Mouse (Mus musculus) neural tube, embryonic 13.5 days (tissue): Measurements from ENCODE around the gene Dmd. TPM values are rescaled to one million over a fixed set of nuclear protein-coding genes. Genes with fewer than 3 reads are reported as not detected.

ENCODE experiments used
- ATAC-seq: fragments of 200-750 bp; cut with Nextera tagmentation; 2 replicates; pipeline ENCODE4 v1.8.0; 2017; ENCODE audit warnings: low read depth, mild to moderate bottlenecking, moderate TSS enrichment, moderate library complexity
- H3K27ac ChIP-seq: fragments of 300-500 bp; sonication (generic); replicated peaks from 2 replicates; pipeline ENCODE4 v1.5.1; 2015; ENCODE audit warnings: moderate library complexity, mild to moderate bottlenecking, inconsistent platforms
- H3K27me3 ChIP-seq: fragments of 300-500 bp; sonication (generic); 2 replicates; pipeline ENCODE4 v1.6.1; 2015; ENCODE audit warnings: mild to moderate bottlenecking, inconsistent platforms
- H3K36me3 ChIP-seq: fragments of 300-500 bp; sonication (generic); 2 replicates; pipeline ENCODE4 v1.6.1; 2015; ENCODE audit warnings: mild to moderate bottlenecking, inconsistent platforms
- H3K4me1 ChIP-seq: fragments of 300-500 bp; sonication (generic); replicated peaks from 2 replicates; pipeline ENCODE4 v1.6.1; 2015; ENCODE audit warnings: inconsistent platforms
- H3K4me2 ChIP-seq: fragments of 300-500 bp; sonication (generic); 2 replicates; pipeline ENCODE4 v1.6.1; 2015; ENCODE audit warnings: inconsistent platforms, mild to moderate bottlenecking, moderate library complexity
- H3K4me3 ChIP-seq: fragments of 300-500 bp; sonication (generic); 2 replicates; pipeline ENCODE4 v1.5.1; 2015; ENCODE audit warnings: mild to moderate bottlenecking, inconsistent platforms
- H3K9ac ChIP-seq: fragments of 300-500 bp; sonication (generic); 2 replicates; pipeline ENCODE4 v1.6.1; 2015; ENCODE audit warnings: moderate library complexity, mild to moderate bottlenecking, inconsistent platforms
- H3K9me3 ChIP-seq: fragments of 300-500 bp; sonication (generic); 2 replicates; pipeline ENCODE4 v1.6.1; 2016; ENCODE audit warnings: inconsistent platforms
- WGBS: fragments of 180-500 bp; shearing (Covaris S2); methylation state at CpG from one replicate; pipeline ENCODE4 v1.1.7; 2015; 5-methylcytosine and 5-hydroxymethylcytosine counted together
- polyA plus RNA-seq: library from polyadenylated mRNA; unstranded; fragments of >200 nt; fragmentation: Nextera tagmentation; extraction: Ambion mirVana; gene quantifications from 2 replicates; pipeline ENCODE4 v1.2.1, GENCODE M21; 2015

Gene Dmd
- polyA plus RNA-seq, 1 experiment from 2014 or later: 25.7 TPM

- H3K27ac ChIP-seq: no peak overlapping the region
- H3K36me3 ChIP-seq: no peaks in the 10 kb centered on the region
- no peak for ATAC-seq
- no peaks in the 10 kb centered on the region for H3K9me3 ChIP-seq
- no peak overlapping the region for H3K4me2 ChIP-seq
- no peak overlapping the region for H3K4me3 ChIP-seq
- WGBS: 30% methylated on average over 4 of the region's 4 CpGs
- no peak overlapping the region for H3K9ac ChIP-seq
- H3K27me3 ChIP-seq: no peaks in the 10 kb centered on the region
- H3K4me1 ChIP-seq: no peaks in the 10 kb centered on the region
These were observed 1487.9 kb downstream of the Dmd start for GRCm38 (mm10) chrX:84436556-84436955.

GRCm38 (mm10) chrX:84442996-84443395, 1494.3 kb downstream of the Dmd start:
- H3K36me3 ChIP-seq: no peaks in the 10 kb centered on the region
- no peak overlapping the region for H3K9ac ChIP-seq
- no peak for ATAC-seq
- no peaks in the 10 kb centered on the region for H3K27me3 ChIP-seq
- no peak overlapping the region for H3K4me2 ChIP-seq
- no peaks in the 10 kb centered on the region for H3K9me3 ChIP-seq
- H3K4me3 ChIP-seq: no peak overlapping the region
- H3K27ac ChIP-seq: no peak overlapping the region
- H3K4me1 ChIP-seq: no peaks in the 10 kb centered on the region
- WGBS: 41% methylated on average over 3 of the region's 3 CpGs

- H3K9me3 ChIP-seq: no peaks in the 10 kb centered on the region
- H3K36me3 ChIP-seq: no peaks in the 10 kb centered on the region
- no peaks in the 10 kb centered on the region for H3K4me1 ChIP-seq
- no peak overlapping the region for H3K4me3 ChIP-seq
- WGBS: 42% methylated on average over 3 of the region's 3 CpGs
- H3K4me2 ChIP-seq: no peak overlapping the region
- H3K9ac ChIP-seq: no peak overlapping the region
- no peak overlapping the region for H3K27ac ChIP-seq
- no peak for ATAC-seq
- H3K27me3 ChIP-seq: no peaks in the 10 kb centered on the region
These were observed 1495.3 kb downstream of the Dmd start for GRCm38 (mm10) chrX:84443985-84444384.

- Histone ChIP-seq H3K36me3 (no peaks in the 10 kb centered on the region), H3K4me1 (no peaks in the 10 kb centered on the region), H3K9me3 (no peaks in the 10 kb centered on the region), H3K27ac (no peak overlapping the region), H3K27me3 (no peaks in the 10 kb centered on the region), H3K4me2 (no peak overlapping the region), H3K9ac (no peak overlapping the region), H3K4me3 (no peak overlapping the region)
- no peak for ATAC-seq
These were observed 1496.0 kb downstream of the Dmd start for GRCm38 (mm10) chrX:84444638-84445037.

GRCm38 (mm10) chrX:84454473-84454872, 1505.8 kb downstream of the Dmd start:
- no peak overlapping the region for H3K27ac ChIP-seq
- no peak overlapping the region for H3K9ac ChIP-seq
- no peaks in the 10 kb centered on the region for H3K36me3 ChIP-seq
- H3K27me3 ChIP-seq: no peaks in the 10 kb centered on the region
- no peak for ATAC-seq
- no peaks in the 10 kb centered on the region for H3K4me1 ChIP-seq
- no peak overlapping the region for H3K4me3 ChIP-seq
- H3K4me2 ChIP-seq: no peak overlapping the region
- 72% methylated on average over 1 of the region's 1 CpGs for WGBS
- H3K9me3 ChIP-seq: no peaks in the 10 kb centered on the region

GRCm38 (mm10) chrX:84514650-84515366, 1566.1 kb downstream of the Dmd start:
- no peaks in the 10 kb centered on the region for H3K9me3 ChIP-seq
- no peaks in the 10 kb centered on the region for H3K36me3 ChIP-seq
- H3K4me3 ChIP-seq: no peak overlapping the region
- H3K9ac ChIP-seq: no peak overlapping the region
- no peak overlapping the region for H3K27ac ChIP-seq
- WGBS: 56% methylated on average over 3 of the region's 3 CpGs
- ATAC-seq: no peak
- H3K4me2 ChIP-seq: no peak overlapping the region
- H3K4me1 ChIP-seq: no peaks in the 10 kb centered on the region
- no peaks in the 10 kb centered on the region for H3K27me3 ChIP-seq

GRCm38 (mm10) chrX:84551995-84552394, 1603.3 kb downstream of the Dmd start:
- Histone ChIP-seq H3K4me2 (no peak overlapping the region), H3K27me3 (no peaks in the 10 kb centered on the region), H3K27ac (no peak overlapping the region), H3K36me3 (no peaks in the 10 kb centered on the region), H3K4me1 (no peaks in the 10 kb centered on the region), H3K4me3 (no peak overlapping the region), H3K9me3 (no peaks in the 10 kb centered on the region), H3K9ac (no peak overlapping the region)
- ATAC-seq: no peak
- WGBS: 90% methylated on average over 1 of the region's 1 CpGs

GRCm38 (mm10) chrX:84553441-84553840, 1604.8 kb downstream of the Dmd start:
- Histone ChIP-seq H3K9ac (no peak overlapping the region), H3K9me3 (no peaks in the 10 kb centered on the region), H3K4me1 (no peaks in the 10 kb centered on the region), H3K27ac (no peak overlapping the region), H3K27me3 (no peaks in the 10 kb centered on the region), H3K36me3 (no peaks in the 10 kb centered on the region), H3K4me2 (no peak overlapping the region), H3K4me3 (no peak overlapping the region)
- 14% methylated on average over 1 of the region's 1 CpGs for WGBS
- ATAC-seq: no peak

- ATAC-seq: no peak
- Histone ChIP-seq H3K27me3 (no peaks in the 10 kb centered on the region), H3K9me3 (no peaks in the 10 kb centered on the region), H3K4me1 (no peaks in the 10 kb centered on the region), H3K36me3 (no peaks in the 10 kb centered on the region), H3K9ac (no peak overlapping the region), H3K27ac (no peak overlapping the region), H3K4me3 (no peak overlapping the region), H3K4me2 (no peak overlapping the region)
These were observed 1649.8 kb downstream of the Dmd start for GRCm38 (mm10) chrX:84598476-84598875.

- no peak overlapping the region for H3K4me3 ChIP-seq
- H3K9me3 ChIP-seq: no peaks in the 10 kb centered on the region
- H3K4me1 ChIP-seq: no peaks in the 10 kb centered on the region
- no peaks in the 10 kb centered on the region for H3K27me3 ChIP-seq
- H3K4me2 ChIP-seq: no peak overlapping the region
- no peak overlapping the region for H3K27ac ChIP-seq
- H3K36me3 ChIP-seq: no peaks in the 10 kb centered on the region
- ATAC-seq: no peak
- H3K9ac ChIP-seq: no peak overlapping the region
These were observed 1691.8 kb downstream of the Dmd start for GRCm38 (mm10) chrX:84640446-84640845.

GRCm38 (mm10) chrX:84747683-84748082, 1799.0 kb downstream of the Dmd start:
- no peak overlapping the region for H3K4me3 ChIP-seq
- H3K9ac ChIP-seq: no peak overlapping the region
- no peak overlapping the region for H3K4me2 ChIP-seq
- H3K27me3 ChIP-seq: no peaks in the 10 kb centered on the region
- ATAC-seq: no peak
- no peak overlapping the region for H3K27ac ChIP-seq
- H3K9me3 ChIP-seq: no peaks in the 10 kb centered on the region
- H3K36me3 ChIP-seq: no peaks in the 10 kb centered on the region
- H3K4me1 ChIP-seq: no peaks in the 10 kb centered on the region
- WGBS: 21% methylated on average over 4 of the region's 4 CpGs

GRCm38 (mm10) chrX:84860012-84860647, 1911.5 kb downstream of the Dmd start:
- Histone ChIP-seq H3K9ac (no peak overlapping the region), H3K4me2 (no peak overlapping the region), H3K9me3 (no peaks in the 10 kb centered on the region), H3K27me3 (no peaks in the 10 kb centered on the region), H3K27ac (no peak overlapping the region), H3K4me1 (no peaks in the 10 kb centered on the region), H3K36me3 (no peaks in the 10 kb centered on the region), H3K4me3 (no peak overlapping the region)
- ATAC-seq: peak; percentile 85
- WGBS: 21% methylated on average over 3 of the region's 3 CpGs

GRCm38 (mm10) chrX:84873090-84873489, 1924.4 kb downstream of the Dmd start:
- 74% methylated on average over 4 of the region's 4 CpGs for whole genome bisulfite sequencing
- no peak overlapping the region for H3K4me3 ChIP-seq
- H3K27me3 ChIP-seq: no peaks in the 10 kb centered on the region
- H3K27ac ChIP-seq: no peak overlapping the region
- H3K9ac ChIP-seq: no peak overlapping the region
- no peaks in the 10 kb centered on the region for H3K36me3 ChIP-seq
- no peaks in the 10 kb centered on the region for H3K9me3 ChIP-seq
- H3K4me2 ChIP-seq: no peak overlapping the region
- no peak for ATAC-seq
- no peaks in the 10 kb centered on the region for H3K4me1 ChIP-seq
